Mouse (Mus musculus) lung, adult 2 months (tissue): Measurements from ENCODE around the gene Cenpt. TPM values are rescaled to one million over a fixed set of nuclear protein-coding genes. Genes with fewer than 3 reads are reported as not detected.

Experiments used
- DNase-seq: peaks from one replicate; pipeline ENCODE4 v3.0.0; 2022
- H3K4me1 ChIP-seq: fragments of 200-500 bp; 2 replicates; pipeline ENCODE4 v1.6.1; 2011; ENCODE audit warnings: low read length; ENCODE audit not compliant: control insufficient read depth, insufficient read depth
- H3K4me3 ChIP-seq: fragments of 200-500 bp; replicated peaks from 2 replicates; pipeline ENCODE3; 2011; ENCODE audit warnings: low read depth, mild to moderate bottlenecking, control low read depth, low read length; ENCODE audit errors: extremely low read depth
- CTCF ChIP-seq: fragments of 200-500 bp; IDR thresholded peaks from 2 replicates; pipeline ENCODE4 v1.5.1; 2011; ENCODE audit warnings: mild to moderate bottlenecking, low read length, control low read depth; ENCODE audit not compliant: insufficient read depth
- POLR2A ChIP-seq: fragments of 200-500 bp; IDR thresholded peaks from 2 replicates; pipeline ENCODE4 v1.6.1; 2011; ENCODE audit warnings: low read depth, mild to moderate bottlenecking, control low read depth, low read length, borderline replicate concordance; ENCODE audit errors: extremely low read depth
- WGBS: fragments of 180-500 bp; shearing (Covaris S2); methylation state at CpG from one replicate; pipeline ENCODE4 v1.1.7; 2018; 5-methylcytosine and 5-hydroxymethylcytosine counted together
- polyA plus RNA-seq: library from polyadenylated mRNA; depleted of rRNA; stranded (reverse); fragments of >200 nt; gene quantifications from 2 replicates; pipeline ENCODE4 v1.2.3, GENCODE M21; 2012

Gene Cenpt
- polyA plus RNA-seq, 1 experiment, result 17.4 TPM

GRCm38 (mm10) chr8:105880754-105881520 lies 27.9 kb upstream of the Cenpt start, which contains the start of gene Edc4:
Edc4 (plus strand) TSS chr8:105880881.
- peak; percentile 88 for DNase-seq
- H3K4me1 ChIP-seq, result peaks cover 11% of the 10 kb centered on the region; the same call in 1 of the 2 replicates
- peak within 1 kb of the TSS; percentile 87 for H3K4me3 ChIP-seq
- TF ChIP-seq CTCF, result no peak
- TF ChIP-seq POLR2A, result peak; percentile 93
- under 1% methylated on average over 45 of the region's 45 CpGs for WGBS

GRCm38 (mm10) chr8:105874301-105874700 lies 21.2 kb upstream of the Cenpt start:
- 48% methylated on average over 6 of the region's 6 CpGs for WGBS

GRCm38 (mm10) chr8:105866364-105867029 lies 13.4 kb upstream of the Cenpt start:
- peak; percentile 29; the same call in 1 of the 2 replicates for TF ChIP-seq CTCF
- no peak for TF ChIP-seq POLR2A
- no peak for DNase-seq
- 85% methylated on average over 6 of the region's 6 CpGs for WGBS
- Histone ChIP-seq H3K4me3 (no peak overlapping the region), H3K4me1 (no peaks in the 10 kb centered on the region; the same call in 1 of the 2 replicates)

More at GRCm38 (mm10) chr8:105874301-105874700, 21.2 kb upstream of the Cenpt start:
- DNase-seq, result no peak
- no peak overlapping the region for H3K4me3 ChIP-seq
- TF ChIP-seq POLR2A (no peak), CTCF (no peak)
- H3K4me1 ChIP-seq, result no peaks in the 10 kb centered on the region

GRCm38 (mm10) chr8:105861951-105862350 lies 8.9 kb upstream of the Cenpt start:
- TF ChIP-seq POLR2A (no peak), CTCF (no peak)
- DNase-seq, result no peak
- WGBS, result 8% methylated on average over 1 of the region's 1 CpGs
- no peak overlapping the region for H3K4me3 ChIP-seq
- H3K4me1 ChIP-seq, result peaks cover 7% of the 10 kb centered on the region

GRCm38 (mm10) chr8:105860143-105860981 lies 7.3 kb upstream of the Cenpt start, which contains the start of gene Nutf2:
Nutf2 (plus strand) TSS chr8:105860580.
- H3K4me3 ChIP-seq, result peak within 1 kb of the TSS; percentile 82

GRCm38 (mm10) chr8:105859314-105859713 lies 6.2 kb upstream of the Cenpt start:
- no peak for DNase-seq
- Histone ChIP-seq H3K4me3 (no peak overlapping the region), H3K4me1 (peaks cover 18% of the 10 kb centered on the region)
- 63% methylated on average over 5 of the region's 5 CpGs for WGBS
- TF ChIP-seq CTCF, result no peak
- no peak for TF ChIP-seq POLR2A

More at GRCm38 (mm10) chr8:105860143-105860981, 7.3 kb upstream of the Cenpt start, which contains the start of gene Nutf2:
- DNase-seq, result peak; percentile 87
- WGBS, result 0% methylated on average over 45 of the region's 59 CpGs
- TF ChIP-seq POLR2A (peak; percentile 52; the same call in 1 of the 2 replicates), CTCF (no peak)
- peaks cover 18% of the 10 kb centered on the region for H3K4me1 ChIP-seq

GRCm38 (mm10) chr8:105858495-105858894 lies 5.4 kb upstream of the Cenpt start:
- WGBS, result 84% methylated on average over 5 of the region's 5 CpGs
- H3K4me1 ChIP-seq, result peaks cover 18% of the 10 kb centered on the region
- no peak for TF ChIP-seq CTCF
- no peak for TF ChIP-seq POLR2A
- no peak overlapping the region for H3K4me3 ChIP-seq
- DNase-seq, result no peak

- TF ChIP-seq CTCF (no peak), POLR2A (no peak)
- Histone ChIP-seq H3K4me1 (peaks cover 17% of the 10 kb centered on the region), H3K4me3 (peak overlapping the region; percentile 92)
- 11% methylated on average over 15 of the region's 15 CpGs for WGBS
- DNase-seq, result no peak
Measured at GRCm38 (mm10) chr8:105856168-105856835, 3.2 kb upstream of the Cenpt start.
